Mouse (Mus musculus): ENCODE data around the gene Stxbp2.

Gene Stxbp2

DNA sequence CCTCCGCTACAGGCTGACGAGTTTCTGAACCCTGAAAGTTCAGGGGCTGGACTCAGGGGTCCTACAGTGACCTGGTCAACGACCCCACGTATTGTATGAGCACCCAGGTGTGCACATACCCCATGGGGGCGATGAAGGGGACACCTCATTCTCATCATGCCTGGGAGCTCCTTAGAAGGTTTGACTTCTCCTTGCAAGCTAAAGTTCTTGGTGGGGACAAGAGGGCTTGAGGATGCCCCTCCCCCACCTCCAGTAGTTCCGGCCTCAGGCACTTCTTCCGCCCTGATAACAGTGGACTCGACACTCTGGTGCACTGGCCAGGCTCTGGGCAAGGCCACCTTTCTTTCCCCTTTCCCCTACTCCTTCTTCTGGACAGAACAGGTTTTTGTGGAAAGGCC, 722 bp downstream of the Stxbp2 start:
- in situ Hi-C loops (cut with MboI, MseI) = loop anchor here (5.0 kb wide), 1 partner anchor 1046 kb away; no protein-coding TSS in a partner anchor

GRCm38 (mm10) chr8:3645804-3646203, 15.0 kb downstream of the Stxbp2 start:
- in situ Hi-C loops (cut with MboI, MseI) = no loop called here

DNA sequence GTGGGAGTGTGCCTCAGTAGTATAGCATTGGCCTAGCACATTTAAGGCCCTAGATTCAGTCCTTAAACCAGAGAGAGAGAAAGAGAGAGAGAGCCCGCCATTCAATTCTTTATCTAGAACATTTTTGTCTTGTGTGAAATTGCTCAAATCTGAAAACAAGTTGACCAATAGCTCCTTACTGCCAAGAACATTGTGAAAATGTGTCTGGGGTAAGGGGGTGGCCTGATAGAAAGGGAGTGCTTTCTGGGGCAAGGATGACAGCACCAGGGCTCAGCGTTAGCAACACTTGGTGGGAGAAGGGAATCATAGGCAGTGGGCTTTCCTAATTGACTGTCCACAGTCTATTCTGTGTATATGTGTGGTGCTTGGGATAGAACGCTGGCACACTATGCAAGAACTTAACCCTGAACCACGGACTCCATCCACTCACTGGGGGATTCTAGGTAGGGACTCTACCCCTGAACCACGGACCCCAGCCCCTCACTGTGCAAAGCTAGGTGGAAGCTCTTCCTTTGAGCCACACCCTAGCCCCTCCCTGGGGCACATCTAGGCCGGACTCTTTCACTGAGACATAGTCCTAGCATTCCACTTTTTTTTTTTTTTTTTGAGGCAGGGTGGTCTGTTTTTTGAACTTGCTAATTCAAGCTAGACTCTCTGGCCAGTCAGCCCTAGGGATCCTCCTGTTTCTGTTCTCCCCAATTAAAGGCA, 16.2 kb downstream of the Stxbp2 start:
- in situ Hi-C loops (cut with MboI, MseI) = no loop called here

DNA sequence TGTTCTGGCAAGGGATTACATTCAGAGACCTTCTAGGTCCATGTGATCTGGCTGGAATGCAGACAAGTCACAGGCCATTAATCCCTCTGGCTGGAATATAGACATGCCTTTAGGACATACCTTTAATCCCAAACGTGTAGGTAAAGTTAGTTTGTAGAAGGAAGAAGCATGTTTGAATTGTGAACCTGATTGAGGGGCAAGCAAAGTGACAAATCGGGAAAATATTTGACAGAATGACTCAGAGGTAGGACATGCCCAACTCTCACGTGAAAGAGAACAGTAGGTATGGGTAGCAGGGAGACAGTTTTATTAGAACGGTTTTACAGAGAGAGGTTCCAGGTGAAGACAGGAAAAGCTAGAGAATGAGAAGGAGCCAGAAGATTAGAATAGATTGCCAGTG, 16.8 kb downstream of the Stxbp2 start:
- in situ Hi-C loops (cut with MboI, MseI) = no loop called here

DNA sequence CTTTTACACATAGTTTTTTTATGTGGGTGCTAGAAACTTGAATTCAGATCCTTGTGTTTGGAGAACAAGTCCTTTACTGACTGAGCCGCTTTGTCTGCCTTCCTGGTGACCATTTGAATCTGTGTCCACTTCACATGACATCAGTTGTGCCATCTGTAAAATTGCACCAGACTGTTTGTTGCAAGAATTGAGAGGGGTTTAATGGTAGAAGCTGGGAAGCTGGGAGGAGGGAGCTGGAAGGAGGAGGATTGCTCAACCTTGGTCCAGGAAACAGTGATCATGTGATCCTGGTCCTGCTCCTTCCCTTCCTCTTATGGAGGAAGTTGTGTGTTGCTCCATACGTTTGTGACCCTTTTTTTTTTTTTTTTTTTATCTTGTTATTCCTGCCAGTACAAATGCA, 17.5 kb downstream of the Stxbp2 start:
- in situ Hi-C loops (cut with MboI, MseI) = no loop called here

GRCm38 (mm10) chr8:3648990-3649389, 18.2 kb downstream of the Stxbp2 start:
- in situ Hi-C loops (cut with MboI, MseI) = no loop called here

- in situ Hi-C loops (cut with MboI, MseI) = no loop called here
These were observed 22.1 kb downstream of the Stxbp2 start for GRCm38 (mm10) chr8:3652845-3653244.

DNA sequence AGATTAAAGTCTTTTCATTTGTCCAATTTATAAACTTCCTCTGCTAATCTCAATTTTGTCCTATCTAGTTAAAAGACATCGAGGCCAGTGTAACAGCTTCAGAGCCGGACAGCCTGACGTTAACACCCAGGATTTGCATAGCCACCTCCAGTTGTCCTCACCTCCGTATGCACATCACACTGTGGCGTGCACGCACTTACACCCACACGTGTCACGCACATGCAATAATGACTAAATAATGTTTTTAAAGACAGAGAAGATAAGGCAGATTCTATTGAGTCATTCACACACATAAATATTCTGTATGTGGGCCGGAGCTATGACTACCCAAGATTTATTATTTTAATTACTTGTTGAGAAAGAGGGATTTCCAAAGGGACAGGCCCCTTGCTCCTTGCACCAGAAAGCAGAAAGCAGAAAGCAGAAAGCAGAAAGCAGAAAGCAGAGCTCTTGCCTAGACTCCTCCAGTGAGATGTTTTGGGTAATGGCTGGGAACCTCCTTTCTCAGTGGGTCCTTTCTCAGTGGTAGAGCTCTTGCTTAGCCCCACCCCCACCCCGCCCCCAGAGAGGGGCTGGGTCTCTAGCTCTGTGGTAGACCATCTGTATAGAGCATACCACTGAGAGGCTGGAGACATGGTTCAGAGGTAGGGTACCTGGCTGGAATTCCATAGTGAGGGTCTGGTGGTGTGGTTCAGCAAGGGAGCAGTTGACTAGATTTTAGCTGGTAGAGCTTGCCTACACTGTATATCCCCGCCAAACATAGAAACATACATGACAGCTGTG, 24.2 kb downstream of the Stxbp2 start:
- in situ Hi-C loops (cut with MboI, MseI) = no loop called here

- in situ Hi-C loops (cut with MboI, MseI) = no loop called here
These were observed 24.8 kb downstream of the Stxbp2 start, which contains the start of gene Retn for GRCm38 (mm10) chr8:3655526-3655925. Gene Retn (plus strand): TSS chr8:3655770.

DNA sequence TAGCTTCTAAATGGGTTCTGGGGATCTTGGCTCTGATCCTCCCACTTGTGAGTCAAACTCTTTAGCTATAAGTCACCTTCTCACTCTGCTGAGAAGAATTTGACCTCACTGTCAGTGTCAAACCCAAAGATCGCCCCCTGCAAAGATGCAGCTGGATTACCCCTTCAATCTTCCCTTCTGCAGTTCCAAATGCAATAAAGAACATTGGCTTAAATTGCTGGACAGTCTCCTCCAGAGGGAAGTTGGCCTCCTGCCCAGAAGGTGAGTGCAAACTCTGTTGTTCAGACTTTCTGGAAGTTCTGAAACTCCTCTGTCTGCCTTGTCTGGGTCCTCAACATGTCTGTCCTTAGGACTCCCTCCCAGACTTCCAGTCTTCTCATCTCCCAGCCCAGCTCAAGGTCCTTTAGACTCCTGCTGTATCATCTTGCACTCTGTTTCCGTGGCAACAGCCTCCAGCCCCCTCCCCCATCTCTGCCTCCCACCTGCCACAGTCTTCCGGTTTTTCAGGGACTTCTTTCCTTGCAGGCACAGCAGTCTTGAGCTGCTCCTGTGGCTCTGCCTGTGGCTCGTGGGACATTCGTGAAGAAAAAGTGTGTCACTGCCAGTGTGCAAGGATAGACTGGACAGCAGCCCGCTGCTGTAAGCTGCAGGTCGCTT, 26.1 kb downstream of the Stxbp2 start:
- in situ Hi-C loops (cut with MboI, MseI) = no loop called here

DNA sequence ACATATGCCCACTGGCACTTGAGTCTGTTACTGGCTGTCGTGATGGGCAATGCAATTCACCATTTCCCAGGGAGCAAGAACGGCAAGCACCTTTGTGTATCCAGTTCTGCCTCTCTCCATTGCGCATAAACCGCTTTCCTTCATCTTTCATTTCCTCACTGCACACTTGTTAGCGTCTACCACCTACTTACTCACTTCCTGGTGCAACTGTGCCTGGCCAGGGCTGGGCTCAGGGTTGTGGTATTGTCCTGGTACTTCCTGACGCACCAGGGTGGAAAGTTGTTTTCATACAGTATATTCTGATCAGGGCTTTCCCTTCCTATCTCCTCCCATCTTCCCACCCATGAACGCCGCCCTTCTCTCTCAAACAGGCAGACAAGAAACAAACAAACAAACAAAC, 30.1 kb downstream of the Stxbp2 start:
- in situ Hi-C loops (cut with MboI, MseI) = no loop called here

DNA sequence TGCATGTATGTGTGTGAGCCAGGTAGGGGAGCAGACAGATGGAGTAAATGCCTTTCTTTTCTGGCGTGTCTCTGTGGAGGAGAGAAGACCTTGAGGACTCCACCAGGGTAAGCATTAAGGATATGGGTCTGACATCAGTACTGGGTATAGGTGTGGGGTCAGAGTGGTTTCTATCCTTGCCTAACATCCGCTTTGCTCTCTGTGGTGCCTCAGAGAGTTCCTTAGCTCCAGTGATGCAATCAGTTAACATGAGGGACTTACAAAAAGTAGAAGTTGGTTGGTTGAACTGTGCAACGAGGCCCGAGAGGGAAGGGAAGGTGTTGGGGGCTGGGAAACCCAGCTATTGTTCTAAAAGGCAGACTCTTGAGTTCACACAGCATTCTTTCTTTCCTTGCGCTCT, 33.6 kb downstream of the Stxbp2 start:
- in situ Hi-C loops (cut with MboI, MseI) = no loop called here

DNA sequence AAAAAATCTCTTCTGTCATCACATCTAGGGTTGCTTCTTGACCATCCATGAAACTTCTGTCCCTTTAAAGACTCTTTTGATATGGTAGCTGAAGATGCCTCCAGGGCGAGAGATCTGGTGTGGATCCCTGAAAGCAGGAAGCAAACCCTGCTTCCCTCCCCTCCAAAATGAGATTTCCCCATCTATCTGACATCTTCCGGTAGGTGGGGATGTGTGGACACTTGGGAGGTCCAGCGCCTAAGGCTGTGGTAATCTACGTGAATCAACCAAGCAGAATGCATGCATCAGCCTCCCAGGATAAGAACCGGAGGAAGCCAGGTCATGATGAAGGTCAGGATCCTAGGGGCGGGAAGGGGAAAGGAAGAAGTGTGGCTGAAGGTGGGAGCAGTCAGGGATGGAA, 34.8 kb downstream of the Stxbp2 start, which contains the start of gene Mcemp1:
Mcemp1 (plus strand) TSS at position 248 of the 400 bp plus-strand sequence.
- in situ Hi-C loops (cut with MboI, MseI) = no loop called here

DNA sequence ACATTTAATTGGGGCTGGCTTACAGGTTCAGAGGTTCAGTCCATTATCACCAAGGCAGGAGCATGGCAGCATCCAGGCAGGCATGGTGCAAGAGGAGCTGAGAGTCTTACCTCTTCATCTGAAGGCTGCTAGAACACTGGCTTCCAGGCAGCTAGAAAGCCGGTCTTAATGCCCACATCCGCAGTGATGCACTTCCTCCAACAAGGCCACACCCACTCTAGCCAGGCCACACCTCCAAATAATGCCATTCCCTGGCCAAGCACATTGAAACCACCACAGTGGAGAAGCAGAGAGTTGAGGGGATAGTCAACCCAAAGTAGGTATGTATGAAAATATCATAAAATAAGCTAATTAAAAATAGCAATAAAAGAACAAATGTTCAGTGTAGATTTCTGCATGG, 39.6 kb downstream of the Stxbp2 start:
- in situ Hi-C loops (cut with MboI, MseI) = loop anchor here (5.0 to 10.0 kb wide), 2 partner anchors 48 to 654 kb away; partner anchors contain the start of genes Ccl25, Elavl1, Pet100 and Xab2

DNA sequence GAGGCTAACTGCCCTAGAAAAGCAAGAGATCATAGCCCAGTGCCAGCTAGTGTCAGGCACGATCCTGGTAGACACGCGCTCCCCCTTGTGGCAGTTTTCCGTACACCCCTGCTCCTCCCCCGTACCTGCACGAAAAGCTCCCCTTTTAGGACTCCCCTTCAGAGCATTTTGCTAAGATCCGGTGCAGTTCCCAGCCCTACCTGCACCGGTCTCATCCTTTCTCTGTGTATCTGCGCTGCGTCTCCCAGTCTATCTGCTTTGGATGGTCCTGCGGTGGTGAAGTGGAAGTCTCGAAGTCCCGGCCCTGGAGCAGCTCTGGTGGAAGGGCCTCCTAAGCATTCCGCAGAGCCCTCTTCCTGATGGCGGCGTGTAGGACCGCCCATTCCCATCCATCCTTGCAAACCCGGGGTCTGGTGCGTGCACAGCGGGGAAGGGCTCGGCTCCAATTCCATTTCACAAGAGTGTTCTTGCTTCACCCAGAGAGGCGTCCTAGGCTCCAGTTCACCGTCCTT, 41.3 kb downstream of the Stxbp2 start, which contains the start of gene Fcor:
Fcor (minus strand) TSS at position 383 of the 512 bp plus-strand sequence.
- in situ Hi-C loops (cut with MboI, MseI) = loop anchor here (5.0 to 10.0 kb wide), 2 partner anchors 50 to 653 kb away; partner anchors contain the start of genes Ccl25, Elavl1, Pet100 and Xab2

- in situ Hi-C loops (cut with MboI, MseI) = loop anchor here (5.0 to 10.0 kb wide), 4 partner anchors 52 to 650 kb away; partner anchors contain the start of genes Ccl25, Elavl1, Pet100 and Xab2
These were observed 43.9 kb downstream of the Stxbp2 start for GRCm38 (mm10) chr8:3674671-3675070.

DNA sequence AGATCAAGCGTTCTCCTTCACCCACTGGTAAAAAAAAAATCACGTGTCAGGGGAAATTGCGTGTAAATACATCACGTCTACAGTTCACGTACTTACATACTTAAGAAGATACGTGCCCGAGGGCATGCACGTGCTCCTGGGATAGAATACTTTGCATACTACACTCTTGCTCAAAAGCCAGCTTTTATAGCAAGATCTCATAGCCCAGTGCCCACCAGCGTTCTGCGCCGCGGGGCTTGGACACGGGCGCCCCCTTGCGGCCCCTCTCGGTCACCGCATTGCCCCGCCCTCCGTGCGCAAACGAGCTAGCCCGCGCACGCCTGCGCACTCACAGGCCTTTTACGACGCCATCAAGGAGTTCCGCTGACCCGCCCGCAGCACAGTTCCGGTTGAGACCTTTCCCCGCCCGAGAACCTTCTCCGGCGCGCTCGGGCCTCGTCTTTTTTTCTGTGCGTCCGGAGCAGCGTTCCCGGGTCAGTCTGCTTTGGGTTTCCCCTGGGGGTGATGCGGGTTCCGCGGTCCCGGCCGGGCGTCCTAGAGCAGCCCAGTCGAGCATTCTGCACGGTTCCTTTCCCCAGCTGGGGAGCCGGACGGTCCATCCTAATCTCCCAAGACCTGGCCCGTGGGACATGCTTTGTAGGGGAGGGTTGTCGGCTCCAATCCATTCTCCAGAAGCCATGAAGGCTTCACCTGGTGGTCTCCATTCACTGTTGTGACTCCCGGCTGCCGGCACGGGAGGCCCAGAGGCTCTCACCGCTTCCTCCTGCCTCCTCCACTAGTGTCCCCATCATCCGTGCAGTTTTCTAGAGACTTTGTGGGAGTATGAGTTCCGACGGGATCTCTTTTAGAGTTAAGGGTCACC, 45.6 kb downstream of the Stxbp2 start, which contains the start of gene Trappc5:
Trappc5 (plus strand) TSS at position 169 of the 862 bp plus-strand sequence.
- in situ Hi-C loops (cut with MboI, MseI) = loop anchor here (5.0 to 10.0 kb wide), 3 partner anchors 99 to 648 kb away; partner anchors contain the start of genes Ccl25 and Elavl1

GRCm38 (mm10) chr8:3676993-3677579, 46.3 kb downstream of the Stxbp2 start:
- in situ Hi-C loops (cut with MboI, MseI) = loop anchor here (5.0 to 10.0 kb wide), 3 partner anchors 100 to 648 kb away; partner anchors contain the start of genes Ccl25 and Elavl1

- in situ Hi-C loops (cut with MboI, MseI) = loop anchor here (5.0 to 10.0 kb wide), 3 partner anchors 102 to 646 kb away; partner anchors contain the start of genes Ccl25 and Elavl1
These were observed 48.1 kb downstream of the Stxbp2 start for GRCm38 (mm10) chr8:3678831-3679230.

DNA sequence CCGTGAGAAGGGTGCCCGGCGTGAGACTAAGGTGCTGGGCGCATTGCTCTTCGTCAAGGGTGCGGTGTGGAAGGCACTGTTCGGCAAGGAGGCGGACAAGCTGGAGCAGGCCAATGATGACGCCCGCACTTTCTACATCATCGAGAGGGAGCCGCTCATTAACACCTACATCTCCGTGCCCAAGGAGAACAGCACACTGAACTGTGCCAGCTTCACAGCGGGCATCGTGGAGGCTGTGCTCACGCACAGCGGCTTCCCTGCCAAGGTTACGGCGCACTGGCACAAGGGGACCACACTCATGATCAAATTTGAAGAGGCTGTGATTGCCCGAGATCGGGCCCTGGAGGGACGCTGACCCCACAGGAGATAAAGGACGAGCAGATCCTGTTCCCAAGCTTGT, 48.5 kb downstream of the Stxbp2 start:
- in situ Hi-C loops (cut with MboI, MseI) = loop anchor here (5.0 to 10.0 kb wide), 3 partner anchors 102 to 646 kb away; partner anchors contain the start of genes Ccl25 and Elavl1
